In the genomic region with DNA sequence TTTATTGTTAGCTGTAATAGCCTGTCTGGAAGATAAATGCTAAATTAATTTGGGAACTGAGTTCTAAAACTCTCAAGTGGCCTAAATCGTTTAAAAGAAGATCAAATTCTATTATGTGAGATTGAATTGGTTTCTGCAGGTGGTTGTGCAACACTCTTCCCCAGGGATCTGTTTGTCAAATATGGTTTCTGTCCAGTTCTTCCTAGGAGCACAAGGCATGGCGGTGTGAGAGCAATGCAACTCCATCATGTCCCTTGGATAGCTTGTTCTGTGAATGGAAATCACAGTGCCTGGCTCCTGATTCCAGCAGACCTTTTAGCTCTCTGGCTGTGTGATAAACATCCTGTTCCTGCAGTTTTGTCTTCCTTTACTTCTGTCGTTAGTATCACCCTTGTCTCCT, we compare ENCODE assay signal across 21 mouse cellular contexts.
"Had no signal": no experiment of that assay in that cellular context is flagged by ENCODE, and none has a peak within 500 bp of the region (broad histone marks: within the 10 kb centered on the region; RNA-seq: fewer than 3 reads in every experiment).

No protein-coding gene starts in this region.

- H3K9ac ChIP-seq: limb, embryonic 13.5 days; liver, embryonic 12.5 days; liver, embryonic 15.5 days; midbrain, embryonic 12.5 days; midbrain, embryonic 15.5 days; neural tube, embryonic 12.5 days; neural tube, embryonic 15.5 days had no signal

- H3K4me3 ChIP-seq: layer of hippocampus, adult 2 months; limb, embryonic 10.5 days; limb, embryonic 13.5 days; liver, embryonic 12.5 days; liver, embryonic 15.5 days; midbrain, embryonic 12.5 days; midbrain, embryonic 15.5 days; neural tube, embryonic 12.5 days; neural tube, embryonic 15.5 days had no signal

- H3K36me3 ChIP-seq: limb, embryonic 10.5 days; limb, embryonic 13.5 days; liver, embryonic 12.5 days; liver, embryonic 15.5 days; midbrain, embryonic 12.5 days; midbrain, embryonic 15.5 days; neural tube, embryonic 12.5 days; neural tube, embryonic 15.5 days had no signal

- ATAC-seq: liver, embryonic 12.5 days; midbrain, embryonic 15.5 days had no signal

- H3K27ac ChIP-seq: kidney, postnatal 0 days; layer of hippocampus, adult 2 months; limb, embryonic 10.5 days; limb, embryonic 13.5 days; liver, embryonic 12.5 days; liver, embryonic 15.5 days; macrophage; midbrain, embryonic 12.5 days; midbrain, embryonic 15.5 days; neural tube, embryonic 12.5 days; neural tube, embryonic 15.5 days; stomach, postnatal 0 days had no signal

- H3K4me2 ChIP-seq: limb, embryonic 13.5 days; liver, embryonic 12.5 days; liver, embryonic 15.5 days; midbrain, embryonic 12.5 days; midbrain, embryonic 15.5 days; neural tube, embryonic 12.5 days; neural tube, embryonic 15.5 days had no signal

- H3K9me3 ChIP-seq: limb, embryonic 10.5 days; limb, embryonic 13.5 days; liver, embryonic 12.5 days; liver, embryonic 15.5 days; midbrain, embryonic 12.5 days; midbrain, embryonic 15.5 days; neural tube, embryonic 12.5 days; neural tube, embryonic 15.5 days had no signal

- DNase-seq: kidney, postnatal 25 days; layer of hippocampus, adult 9-11 months; liver; lung, adult 18-20 months; right cerebral cortex, postnatal 14 days; right cerebral cortex, postnatal 4 days; thymus, adult 2 months; thymus, postnatal 14 days; thymus, postnatal 4 days had no signal

- H3K27me3 ChIP-seq: limb, embryonic 13.5 days; liver, embryonic 12.5 days; liver, embryonic 15.5 days; midbrain, embryonic 12.5 days; midbrain, embryonic 15.5 days; neural tube, embryonic 12.5 days; neural tube, embryonic 15.5 days had no signal

- H3K4me1 ChIP-seq: limb, embryonic 10.5 days; limb, embryonic 13.5 days; liver, embryonic 12.5 days; liver, embryonic 15.5 days; midbrain, embryonic 12.5 days; midbrain, embryonic 15.5 days; neural tube, embryonic 12.5 days; neural tube, embryonic 15.5 days had no signal
